Mouse (Mus musculus) brain, embryonic 14.5 days (tissue): ENCODE data around the gene Serinc5.

Source experiments
- CTCF ChIP-seq: fragments of 200-500 bp; IDR thresholded peaks from 2 replicates; pipeline ENCODE4 v1.5.1; 2012; ENCODE audit warnings: inconsistent platforms, mild to moderate bottlenecking, moderate library complexity, borderline replicate concordance; ENCODE audit not compliant: insufficient read depth, insufficient read length; ENCODE audit errors: extremely low read depth
- POLR2A ChIP-seq: fragments of 200-500 bp; IDR thresholded peaks from 2 replicates; pipeline ENCODE4 v1.6.1; 2012; ENCODE audit warnings: mild to moderate bottlenecking, inconsistent platforms, borderline replicate concordance; ENCODE audit not compliant: poor library complexity, insufficient read depth, insufficient read length, severe bottlenecking; ENCODE audit errors: extremely low read depth

- TF ChIP-seq CTCF: no peak
- TF ChIP-seq POLR2A: no peak
Measured at GRCm38 (mm10) chr13:92576072-92576471, 34.8 kb upstream of the Serinc5 start, which contains the start of gene Spz1.
